Mouse (Mus musculus): ENCODE measurements around the gene Wdfy3.

Wdfy3 gene

GRCm38 (mm10) chr5:102054511-102055093 lies 15.1 kb downstream of the Wdfy3 start:
- no peak for DNase-seq (ENCODE audit: low spot score)

DNA sequence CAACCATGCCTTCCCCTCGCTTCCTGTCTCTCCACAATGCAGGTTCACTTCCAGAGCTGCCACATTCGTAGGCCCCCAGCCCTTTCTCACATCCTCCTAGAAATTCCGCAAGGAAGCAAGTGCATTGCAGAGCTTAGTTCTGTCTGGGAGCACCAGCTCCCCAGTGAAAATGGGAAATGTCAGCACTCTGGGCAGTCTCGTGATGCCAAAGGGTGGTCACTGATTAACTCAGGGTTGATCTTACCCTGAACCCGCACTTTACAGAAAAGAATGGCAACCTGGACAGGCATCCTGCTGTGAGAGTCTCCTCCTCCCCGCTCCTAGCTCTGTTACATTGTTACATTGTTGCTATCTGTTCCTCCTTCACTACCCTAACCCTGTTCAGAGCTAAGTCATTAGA lies 16.8 kb downstream of the Wdfy3 start:
- no peak for DNase-seq (ENCODE audit: low spot score)

DNA sequence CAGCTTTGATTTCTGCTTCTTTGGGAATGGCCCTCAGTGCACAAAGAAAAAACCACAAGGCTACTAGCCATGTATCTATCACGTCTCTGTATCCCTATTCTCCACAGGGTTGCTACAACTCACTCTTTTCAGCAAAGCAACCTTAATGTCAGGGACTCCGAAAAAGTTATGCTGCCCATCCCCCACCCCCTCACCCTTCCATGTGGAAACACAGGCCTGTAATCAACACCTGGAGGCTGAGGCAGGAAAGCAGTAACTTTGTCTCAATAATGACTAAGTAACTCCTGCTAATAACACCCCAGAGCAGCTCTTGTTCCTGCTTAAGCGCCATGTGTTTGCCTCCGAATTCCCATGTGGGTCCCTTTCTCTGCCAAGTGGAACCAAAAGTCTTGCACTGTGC lies 17.3 kb downstream of the Wdfy3 start:
- DNase-seq (ENCODE audit: low spot score): no peak

DNA sequence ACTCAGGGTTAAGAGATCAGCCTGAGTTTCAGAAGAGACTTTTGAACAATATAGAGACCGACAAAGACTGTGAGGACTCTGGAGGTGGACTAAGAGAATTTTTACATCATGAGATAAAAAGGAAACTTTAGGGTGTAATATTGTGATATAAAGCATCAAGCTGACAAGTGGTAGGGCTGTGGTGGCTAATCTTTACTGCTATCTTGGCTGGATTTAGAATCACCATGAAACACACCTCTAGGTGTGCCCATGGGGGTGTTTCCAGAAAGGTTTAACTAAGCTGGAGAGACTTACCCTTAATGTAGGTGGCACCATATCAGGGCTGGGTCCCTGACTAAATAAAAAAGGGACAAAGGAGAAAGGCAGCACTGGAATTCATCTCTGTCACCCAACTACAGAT lies 19.0 kb downstream of the Wdfy3 start:
- no peak for DNase-seq (ENCODE audit: low spot score)

GRCm38 (mm10) chr5:102048416-102048815 lies 21.3 kb downstream of the Wdfy3 start:
- no peak for DNase-seq (ENCODE audit: low spot score)

DNA sequence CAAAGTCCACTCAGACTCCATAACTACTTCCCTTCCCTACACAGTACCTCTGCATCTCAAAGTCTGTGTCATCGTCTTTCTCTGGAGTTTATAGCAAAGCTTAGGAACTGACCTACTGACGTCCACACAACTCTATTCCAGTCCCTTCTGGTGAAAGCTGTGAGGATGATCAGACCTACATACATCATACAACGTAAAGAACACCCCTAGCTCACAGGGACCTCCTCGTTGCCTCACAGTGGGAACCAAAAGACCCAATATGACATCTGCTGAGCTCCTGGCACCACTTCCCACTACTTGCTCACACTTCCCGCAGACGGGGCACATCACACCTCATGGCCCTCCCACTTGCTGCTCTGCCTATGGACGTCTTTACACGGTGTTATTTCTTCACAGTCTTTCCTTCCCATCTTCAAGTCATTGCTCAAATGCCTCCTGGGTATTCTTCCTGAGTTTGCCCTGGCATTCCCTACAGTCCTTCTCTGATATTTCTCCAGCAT lies 23.1 kb downstream of the Wdfy3 start:
- no peak for DNase-seq (ENCODE audit: low spot score)

DNA sequence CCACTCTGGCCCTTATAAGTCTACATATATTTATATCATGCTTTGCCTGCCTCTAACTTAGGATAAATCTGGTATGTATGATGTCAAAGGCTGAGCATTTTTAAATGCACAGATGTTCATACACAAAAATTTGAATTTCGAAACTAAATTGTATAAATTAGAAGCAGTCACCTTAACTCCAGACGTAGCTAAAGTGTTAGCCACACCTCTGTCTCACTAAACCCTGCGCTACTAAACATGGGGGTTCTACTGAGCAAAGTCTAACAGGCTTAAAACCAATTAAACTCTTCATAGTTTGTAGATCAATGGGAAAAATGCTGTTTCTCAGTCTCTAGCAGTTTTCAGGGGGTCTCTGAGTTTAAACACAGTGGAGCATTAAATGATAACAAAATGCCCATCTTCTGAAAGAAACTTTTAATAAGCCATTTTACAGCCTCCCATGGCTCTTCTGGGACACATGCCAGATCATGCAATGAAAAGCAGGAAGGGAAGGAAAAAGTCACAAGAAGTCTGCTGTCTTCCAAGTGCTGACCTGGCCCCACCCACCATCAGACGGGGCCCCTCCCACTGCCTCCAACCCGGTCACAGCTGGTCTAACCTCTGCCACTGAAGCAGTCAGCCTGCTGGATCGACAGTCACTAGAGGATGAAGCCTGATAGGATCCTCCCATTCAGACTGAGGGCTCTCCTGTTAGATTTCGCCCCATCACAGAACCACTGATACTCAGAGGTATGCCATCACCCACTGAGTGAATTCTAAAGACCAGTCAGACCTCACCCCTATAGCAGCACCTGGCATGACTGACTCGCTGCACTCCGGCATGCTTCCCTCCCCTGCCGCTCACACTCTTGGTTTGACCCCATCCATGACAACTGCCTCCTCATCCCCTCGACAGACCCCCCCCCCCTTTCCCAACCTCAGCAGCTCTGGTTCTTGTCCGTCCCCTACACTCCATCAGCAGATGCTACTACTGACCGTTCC lies 23.8 kb downstream of the Wdfy3 start:
- no peak for DNase-seq (ENCODE audit: low spot score)

DNA sequence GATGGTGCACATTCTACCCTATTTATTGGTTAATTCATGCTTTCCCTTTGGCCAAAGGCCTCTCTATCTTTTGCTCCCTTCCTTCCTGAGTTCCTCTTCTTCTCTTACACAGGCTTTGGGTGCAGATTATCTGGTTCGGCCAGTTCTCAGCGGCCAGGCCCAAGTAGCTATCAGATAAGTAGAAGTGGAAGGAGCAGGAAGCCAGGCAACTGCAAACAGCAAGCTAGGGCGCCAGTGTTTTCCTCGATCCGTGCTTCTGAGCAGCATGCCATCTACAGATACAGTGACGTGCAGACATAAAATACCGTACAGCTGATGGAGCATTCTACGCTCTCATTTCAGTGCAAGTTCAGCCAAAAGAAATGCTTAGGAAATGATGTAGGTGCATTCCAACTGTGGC lies 24.5 kb downstream of the Wdfy3 start:
- DNase-seq (ENCODE audit: low spot score): no peak

DNA sequence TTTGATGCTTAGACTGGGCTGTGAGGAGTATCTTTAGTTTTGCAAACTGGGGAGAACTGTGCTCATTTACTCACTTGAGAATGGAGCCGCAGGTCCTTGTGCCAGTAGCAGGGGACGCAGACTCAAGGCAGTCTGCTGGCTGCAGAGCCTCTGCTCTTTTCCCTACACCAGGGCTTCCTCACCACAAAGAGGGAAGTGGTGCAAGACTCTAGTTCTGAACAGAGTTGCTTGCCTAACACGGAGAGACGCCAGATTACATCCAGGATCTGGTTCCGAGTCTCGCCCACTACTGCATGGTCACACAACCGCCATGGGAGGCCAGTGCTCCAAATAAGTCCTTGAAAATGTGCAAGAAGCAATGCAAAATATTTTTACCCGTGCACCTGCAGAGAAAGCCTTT lies 36.4 kb downstream of the Wdfy3 start:
- no peak for DNase-seq (ENCODE audit: low spot score)

DNA sequence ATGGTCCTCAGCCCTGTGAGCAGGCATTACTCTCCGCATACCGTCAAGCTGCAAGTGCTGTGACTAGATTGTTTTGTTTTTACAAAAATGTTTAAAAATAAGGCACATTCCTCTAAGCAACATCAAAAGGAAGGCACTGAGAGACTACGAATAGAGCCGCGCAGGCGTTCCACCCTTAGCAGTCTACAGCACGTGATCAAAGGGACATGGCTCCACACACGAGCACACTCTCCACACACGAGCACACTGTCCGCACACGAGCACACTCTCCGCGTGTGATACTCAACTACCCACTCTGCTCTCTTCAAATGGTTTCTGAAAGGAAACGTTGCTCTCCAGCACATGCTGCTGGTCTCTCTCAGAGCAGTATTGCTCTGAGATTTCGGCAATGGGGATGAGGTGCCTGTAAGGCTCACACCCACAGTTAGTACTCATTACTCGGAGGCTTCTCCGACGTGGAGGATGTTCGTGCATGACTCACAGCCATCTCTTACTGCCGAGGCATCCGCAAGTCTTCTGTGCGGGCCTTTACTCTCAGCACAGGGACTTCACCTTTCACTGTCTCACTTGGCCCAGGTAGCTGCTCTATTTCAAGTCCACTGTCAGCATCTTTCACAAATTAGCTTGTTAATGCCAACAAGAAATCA lies 37.0 kb downstream of the Wdfy3 start:
- DNase-seq (ENCODE audit: low spot score): no peak

DNA sequence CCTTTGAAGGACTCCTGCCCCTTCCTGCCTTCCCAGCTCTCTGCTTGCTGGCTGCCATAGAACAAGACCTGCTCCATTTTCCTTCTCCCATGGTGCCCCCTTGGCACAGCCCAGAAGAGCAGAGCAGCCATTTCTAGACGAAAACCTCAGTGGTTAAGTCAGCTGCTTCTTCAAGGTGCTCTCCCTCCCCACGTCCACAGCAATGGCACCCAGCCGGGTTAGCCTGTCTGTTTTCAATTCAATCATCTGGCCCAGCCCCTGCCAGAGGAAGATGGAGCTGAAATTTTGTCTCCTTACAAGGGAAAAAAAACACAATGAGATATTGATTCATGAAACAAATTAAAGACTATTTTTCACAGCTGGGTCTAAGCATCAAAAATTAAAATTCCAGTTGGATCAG lies 37.5 kb downstream of the Wdfy3 start:
- no peak for DNase-seq (ENCODE audit: low spot score)

- no peak for DNase-seq (ENCODE audit: low spot score)
These were observed 46.3 kb downstream of the Wdfy3 start for GRCm38 (mm10) chr5:102023376-102023775.

DNA sequence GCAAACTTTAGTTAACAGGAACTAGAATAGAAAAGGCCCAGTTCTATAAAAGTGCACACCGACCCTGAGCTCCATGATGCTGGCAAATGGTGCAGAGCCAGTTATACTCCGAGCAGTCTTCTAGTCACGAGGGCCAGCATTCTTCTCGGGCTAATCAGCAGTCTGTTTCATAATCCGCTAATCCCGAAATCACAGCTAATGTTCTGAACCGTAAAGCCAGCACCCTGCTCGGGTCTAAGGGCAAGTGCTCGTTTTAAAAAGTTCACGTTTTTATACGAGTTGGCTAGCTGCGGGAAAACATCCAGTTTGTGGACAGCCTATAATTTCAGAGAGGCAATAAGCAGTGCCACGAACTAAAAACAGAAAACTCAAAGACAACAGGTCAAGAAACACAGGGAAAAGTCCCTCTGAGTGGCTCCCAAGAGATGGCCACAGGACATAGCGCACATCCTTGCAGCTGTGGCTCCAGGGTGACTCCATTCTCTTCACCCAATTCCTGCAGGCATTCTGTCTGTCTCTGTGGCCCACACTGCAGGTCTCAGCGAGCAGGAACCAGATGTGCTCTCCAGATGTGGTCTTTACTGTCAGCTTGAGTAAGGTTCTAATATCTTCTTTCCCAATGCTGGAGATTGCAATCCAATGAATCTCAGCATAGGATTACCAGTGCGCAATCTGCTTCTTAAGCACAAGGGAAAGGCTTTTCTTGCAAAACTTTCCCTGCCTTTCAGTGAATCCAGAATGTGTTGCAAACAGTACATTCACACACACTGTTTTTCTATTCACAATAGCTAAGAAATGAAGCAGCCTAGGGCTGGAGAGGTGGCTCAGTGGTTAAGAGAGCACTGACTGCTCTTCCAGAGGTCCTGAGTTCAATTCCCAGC lies 47.5 kb downstream of the Wdfy3 start:
- DNase-seq (ENCODE audit: low spot score): no peak

DNA sequence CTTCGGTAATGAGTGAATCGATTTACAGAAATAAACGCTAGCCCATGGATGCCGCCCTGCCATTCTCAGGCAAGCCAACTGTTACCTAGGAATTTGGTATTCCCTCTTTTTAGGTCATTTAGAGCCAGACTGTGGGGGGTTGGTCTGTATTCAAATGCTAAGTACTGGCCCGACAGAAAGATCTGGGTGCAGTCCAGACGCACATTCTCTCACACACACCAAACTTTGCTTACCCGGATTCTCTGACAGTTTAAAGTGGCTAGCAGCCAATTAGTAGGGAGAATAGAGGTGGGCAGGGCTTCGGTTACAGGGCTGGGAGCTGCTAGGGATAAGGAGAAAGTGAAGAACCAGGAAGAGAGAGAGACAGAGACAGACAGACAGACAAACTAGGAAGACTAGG lies 55.5 kb downstream of the Wdfy3 start:
- DNase-seq (ENCODE audit: low spot score): no peak

DNA sequence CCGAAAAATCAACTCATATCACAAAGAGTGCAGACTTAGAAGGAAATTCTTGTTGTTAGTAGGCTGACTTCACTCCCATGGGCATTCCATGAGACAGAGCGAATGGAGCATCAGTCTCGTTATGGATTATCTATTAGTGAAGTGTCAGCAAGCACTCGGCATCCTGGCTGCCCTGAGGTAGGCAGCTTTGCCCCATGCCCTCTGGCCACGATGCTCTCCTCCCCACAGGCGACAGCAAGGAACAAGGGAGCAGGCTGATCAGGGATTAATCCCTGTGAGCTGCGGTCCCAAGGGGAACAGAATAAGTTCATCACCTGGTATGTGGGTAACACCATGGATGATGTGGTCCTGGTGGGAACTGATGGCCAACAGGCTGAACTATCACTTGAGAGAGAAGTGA lies 55.9 kb downstream of the Wdfy3 start:
- DNase-seq (ENCODE audit: low spot score): no peak

GRCm38 (mm10) chr5:102010961-102011360 lies 58.8 kb downstream of the Wdfy3 start:
- no peak for DNase-seq (ENCODE audit: low spot score)

GRCm38 (mm10) chr5:102009606-102010005 lies 60.1 kb downstream of the Wdfy3 start:
- DNase-seq (ENCODE audit: low spot score): no peak

DNA sequence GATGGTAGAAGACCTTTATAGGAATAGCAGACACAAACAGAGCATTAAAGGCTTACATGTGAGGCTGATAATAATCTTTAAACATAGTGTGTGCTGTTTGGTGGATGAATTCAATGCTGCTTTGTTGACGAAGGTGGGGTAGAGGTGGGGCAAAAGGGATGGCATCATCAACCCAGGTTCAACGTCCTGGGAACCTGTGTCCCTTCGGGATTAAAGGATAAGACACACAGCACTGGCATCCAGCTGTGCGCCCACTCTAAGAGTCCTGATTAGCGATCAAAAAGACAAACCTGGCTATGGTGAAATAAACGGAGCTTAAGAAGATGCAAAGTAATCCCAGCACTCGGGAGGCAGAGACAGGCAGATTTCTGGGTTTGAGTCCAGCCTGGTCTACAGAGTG lies 61.0 kb downstream of the Wdfy3 start:
- no peak for DNase-seq (ENCODE audit: low spot score)

- no peak for DNase-seq (ENCODE audit: low spot score)
These were observed 63.3 kb downstream of the Wdfy3 start for GRCm38 (mm10) chr5:102006218-102006941.

DNA sequence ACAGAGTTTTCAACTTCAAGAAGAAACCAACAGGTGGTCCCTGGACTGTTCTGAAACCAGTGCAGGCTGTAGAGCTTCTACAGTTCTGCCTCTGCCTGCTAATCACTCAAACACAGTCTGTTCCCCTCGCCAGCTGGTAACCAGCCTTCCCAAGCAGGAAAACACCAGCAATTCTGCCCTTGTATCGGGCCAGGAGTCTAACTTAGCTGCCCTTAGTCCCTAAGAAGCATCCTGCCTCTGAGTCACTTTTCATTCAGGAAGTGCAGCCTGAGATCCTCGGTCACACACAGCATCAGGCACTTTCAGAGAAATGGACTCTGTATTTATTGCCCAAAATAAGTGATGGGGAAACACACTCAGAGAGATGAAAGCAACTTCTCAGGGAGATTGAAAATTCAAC lies 66.3 kb downstream of the Wdfy3 start:
- no peak for DNase-seq (ENCODE audit: low spot score)

- no peak for DNase-seq (ENCODE audit: low spot score)
These were observed 68.7 kb downstream of the Wdfy3 start for GRCm38 (mm10) chr5:102001026-102001425.

All from embryo, embryonic 10 days (tissue).